Mouse (Mus musculus): ENCODE data around the gene Xlr5a. TPM values are rescaled to one million over a fixed set of nuclear protein-coding genes. Genes with fewer than 3 reads are reported as not detected.
"Not testable (repeated sequence)": the region's sequence is repeated elsewhere in the genome, so short reads cannot be mapped to it uniquely, and the experiment has no call there.

The Xlr5a gene
- total RNA-seq (2021), result not detected

DNA sequence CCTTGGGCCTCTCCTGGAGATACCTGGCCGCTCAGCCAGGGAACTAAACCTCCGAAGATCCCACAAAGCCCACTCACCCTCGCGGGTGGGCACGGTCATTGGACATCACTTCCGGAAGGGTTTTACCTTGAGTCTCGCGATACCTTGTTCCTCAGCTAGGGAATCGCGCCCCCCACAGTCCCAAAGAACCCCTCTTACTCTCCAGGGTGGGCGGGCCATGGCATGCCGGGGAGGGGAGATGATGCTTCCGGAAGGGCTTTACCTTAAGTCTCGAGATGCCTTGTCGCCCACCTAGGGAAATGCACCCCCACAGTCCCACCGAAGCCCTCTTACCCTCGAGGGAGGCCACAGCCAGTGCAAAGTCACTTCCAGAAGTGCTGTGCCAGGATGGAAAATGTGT, at the start of gene Xlr5a, which contains the start of gene Xlr5c:
Gene Xlr5a, minus strand, starts transcription at position 101 of the 400 bp plus-strand sequence.
Gene Xlr5c, minus strand, starts transcription at position 101 of the 400 bp plus-strand sequence.
- intact Hi-C loops (cut with DNase I); DNase-seq (ENCODE audit: low spot score in 2 of 2): not testable (repeated sequence)

GRCm38 (mm10) chrX:73342483-73342895, 49.7 kb upstream of the Xlr5a start, which contains the start of gene Zfp275:
Gene Zfp275, plus strand, starts transcription at chrX:73342621.
- peak; percentile 59 to 74 for DNase-seq (ENCODE audit: low spot score in 2 of 2)
- intact Hi-C loops (cut with DNase I), result loop anchor here (10.0 kb wide), 1 partner anchor 152 kb away; no protein-coding TSS in a partner anchor

GRCm38 (mm10) chrX:73342068-73342467, 49.3 kb upstream of the Xlr5a start:
- intact Hi-C loops (cut with DNase I), result loop anchor here (10.0 kb wide), 1 partner anchor 153 kb away; no protein-coding TSS in a partner anchor

GRCm38 (mm10) chrX:73341473-73341872, 48.7 kb upstream of the Xlr5a start:
- no peak for DNase-seq (ENCODE audit: low spot score in 2 of 2)
- intact Hi-C loops (cut with DNase I), result loop anchor here (10.0 kb wide), 1 partner anchor 153 kb away; no protein-coding TSS in a partner anchor

More at GRCm38 (mm10) chrX:73342068-73342467, 49.3 kb upstream of the Xlr5a start:
- DNase-seq (ENCODE audit: low spot score in 2 of 2), result no peak

- DNase-seq (ENCODE audit: low spot score in 2 of 2), result no peak
- intact Hi-C loops (cut with DNase I), result no loop called here
These were observed 44.0 kb upstream of the Xlr5a start, which contains the start of gene Gm45015 for GRCm38 (mm10) chrX:73336740-73337139. Gene Gm45015, minus strand, starts transcription at chrX:73336840.

DNA sequence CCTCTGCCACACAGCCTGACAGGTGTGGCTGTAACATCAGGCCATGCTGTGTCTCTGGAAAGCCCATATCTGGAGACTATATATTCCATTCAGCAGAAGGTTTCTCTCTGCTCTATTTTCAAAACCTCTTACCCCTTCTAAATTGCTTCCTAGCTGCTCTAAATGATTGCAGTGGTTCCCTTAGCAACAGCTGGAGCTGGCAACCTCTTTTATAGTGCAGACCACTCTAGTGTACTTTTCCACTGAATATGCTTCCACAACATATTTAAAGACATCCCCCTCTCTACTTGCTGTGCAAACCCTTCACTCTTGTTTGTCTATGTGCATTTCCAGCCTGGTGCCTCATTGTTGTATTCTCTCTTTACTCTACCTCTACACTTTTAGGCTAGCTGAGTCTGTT, 40.8 kb upstream of the Xlr5a start:
- DNase-seq (ENCODE audit: low spot score in 2 of 2), result no peak
- intact Hi-C loops (cut with DNase I), result no loop called here

- intact Hi-C loops (cut with DNase I), result no loop called here
- DNase-seq (ENCODE audit: low spot score in 2 of 2), result no peak
These were observed 34.4 kb upstream of the Xlr5a start for GRCm38 (mm10) chrX:73327215-73327614.

GRCm38 (mm10) chrX:73321029-73321428, 28.3 kb upstream of the Xlr5a start:
- intact Hi-C loops (cut with DNase I), result no loop called here
- no peak for DNase-seq (ENCODE audit: low spot score in 2 of 2)

DNA sequence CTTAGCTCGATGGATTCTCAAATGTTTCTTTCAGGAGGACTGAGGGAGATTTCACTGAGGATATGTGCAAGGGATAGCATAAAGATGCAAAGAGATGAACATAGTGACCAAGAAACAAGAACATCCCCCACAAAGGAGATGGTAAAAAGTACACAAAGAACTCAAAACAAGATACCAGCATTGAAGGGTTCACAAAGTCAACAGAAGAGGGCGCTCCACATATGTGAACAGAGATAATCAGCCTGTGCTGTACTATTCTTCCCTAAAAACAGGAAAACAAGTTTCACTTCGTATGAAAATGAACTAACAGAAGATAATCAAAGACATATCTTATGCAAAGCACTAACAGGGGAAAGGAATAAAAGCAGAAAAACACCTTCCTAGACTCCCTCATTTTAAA, 19.7 kb upstream of the Xlr5a start:
- no peak for DNase-seq (ENCODE audit: low spot score in 2 of 2)
- intact Hi-C loops (cut with DNase I), result loop anchor here (5.0 kb wide), 2 partner anchors 120 to 180 kb away; no protein-coding TSS in a partner anchor

DNA sequence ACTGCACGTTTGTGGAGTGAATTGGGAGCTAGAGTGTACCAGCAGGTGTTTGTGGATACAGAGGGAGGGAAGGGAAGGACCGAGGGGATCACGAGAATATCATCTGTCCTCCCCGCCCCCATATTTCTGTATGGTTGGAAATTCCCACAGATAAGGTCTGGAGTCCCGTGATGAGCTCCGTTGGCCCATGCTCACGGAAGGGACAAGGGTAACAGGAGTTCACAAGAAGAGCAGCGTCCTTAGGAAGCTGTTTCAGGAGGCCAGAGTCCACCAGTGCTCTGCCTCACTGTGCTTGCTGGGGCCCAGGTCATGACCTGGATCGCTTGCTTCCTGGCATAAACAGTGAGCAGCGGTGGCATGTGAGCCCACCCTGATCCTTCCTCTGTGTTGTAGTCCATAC, 3.0 kb upstream of the Xlr5a start:
- intact Hi-C loops (cut with DNase I); DNase-seq (ENCODE audit: low spot score in 2 of 2): not testable (repeated sequence)

- intact Hi-C loops (cut with DNase I); DNase-seq (ENCODE audit: low spot score in 2 of 2): not testable (repeated sequence)
These were observed 27.5 kb downstream of the Xlr5a start, which contains the start of gene Xlr3c for GRCm38 (mm10) chrX:73265270-73265669. Gene Xlr3c, minus strand, starts transcription at chrX:73265390.

- peak in 1 of 2 experiments; percentile 3 for DNase-seq (ENCODE audit: low spot score in 2 of 2)
- intact Hi-C loops (cut with DNase I), result not testable (repeated sequence)
These were observed 30.3 kb downstream of the Xlr5a start for GRCm38 (mm10) chrX:73262428-73262827.

- intact Hi-C loops (cut with DNase I); DNase-seq (ENCODE audit: low spot score in 2 of 2): not testable (repeated sequence)
These were observed 49.9 kb downstream of the Xlr5a start, which contains the start of gene Xlr4c for GRCm38 (mm10) chrX:73242821-73243325. Gene Xlr4c, minus strand, starts transcription at chrX:73243130.

GRCm38 (mm10) chrX:73229288-73229687, 63.5 kb downstream of the Xlr5a start:
- intact Hi-C loops (cut with DNase I), result no loop called here
- DNase-seq (ENCODE audit: low spot score in 2 of 2), result no peak

- intact Hi-C loops (cut with DNase I), result no loop called here
- DNase-seq (ENCODE audit: low spot score in 2 of 2), result peak; percentile 64 to 76
These were observed 64.1 kb downstream of the Xlr5a start for GRCm38 (mm10) chrX:73228606-73229214.

DNA sequence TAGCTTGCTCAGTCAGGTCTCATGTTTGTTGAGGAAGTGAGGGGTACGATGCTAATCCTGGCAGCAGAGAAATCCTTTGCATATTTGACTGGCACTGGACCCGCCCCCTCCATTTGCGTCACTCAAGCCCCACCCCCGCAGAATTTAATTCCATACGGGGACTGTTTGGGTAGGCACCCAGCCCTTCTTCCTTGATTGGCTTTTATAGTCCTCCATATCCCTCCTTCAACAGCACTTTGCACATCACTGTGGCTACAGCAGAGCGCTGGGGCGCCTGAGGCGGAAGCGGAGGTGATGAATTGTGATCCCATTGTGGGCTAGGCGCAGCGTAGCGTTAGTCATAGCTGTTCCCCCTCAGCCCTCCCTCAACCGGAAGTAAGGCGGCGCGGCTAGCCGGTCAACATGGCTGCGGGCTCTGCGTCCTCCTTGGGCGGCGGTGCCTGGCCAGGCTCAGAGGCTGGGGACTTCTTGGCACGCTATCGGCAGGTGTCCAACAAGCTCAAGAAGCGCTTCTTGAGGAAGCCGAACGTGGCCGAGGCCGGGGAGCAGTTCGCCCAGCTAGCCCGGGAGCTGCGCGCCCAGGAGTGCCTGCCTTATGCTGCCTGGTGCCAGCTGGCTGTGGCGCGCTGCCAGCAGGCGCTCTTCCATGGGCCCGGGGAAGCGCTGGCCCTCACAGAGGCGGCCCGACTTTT, 64.7 kb downstream of the Xlr5a start, which contains the start of gene F8a:
Gene F8a, plus strand, starts transcription at position 378 of the 692 bp plus-strand sequence.
- intact Hi-C loops (cut with DNase I), result no loop called here
- peak; percentile 76 to 80 for DNase-seq (ENCODE audit: low spot score in 2 of 2)

DNA sequence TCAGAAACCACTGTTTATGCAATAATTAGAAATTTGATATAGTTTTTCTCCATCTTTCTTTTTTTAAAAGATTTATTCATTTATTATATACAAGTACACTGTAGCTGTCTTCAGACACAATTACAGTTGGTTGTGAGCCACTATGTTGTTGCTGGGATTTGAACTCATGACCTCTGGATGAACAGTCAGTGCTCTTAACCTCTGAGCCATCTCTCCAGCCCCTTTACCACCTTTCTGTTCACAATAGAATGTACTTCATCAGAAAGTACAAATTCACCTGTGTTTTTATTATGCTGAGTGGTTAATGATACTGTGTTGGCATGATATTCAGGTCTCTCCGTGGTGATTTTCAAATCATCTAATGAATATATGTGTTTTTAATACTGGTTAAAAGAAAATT, 67.4 kb downstream of the Xlr5a start:
- intact Hi-C loops (cut with DNase I), result no loop called here

DNA sequence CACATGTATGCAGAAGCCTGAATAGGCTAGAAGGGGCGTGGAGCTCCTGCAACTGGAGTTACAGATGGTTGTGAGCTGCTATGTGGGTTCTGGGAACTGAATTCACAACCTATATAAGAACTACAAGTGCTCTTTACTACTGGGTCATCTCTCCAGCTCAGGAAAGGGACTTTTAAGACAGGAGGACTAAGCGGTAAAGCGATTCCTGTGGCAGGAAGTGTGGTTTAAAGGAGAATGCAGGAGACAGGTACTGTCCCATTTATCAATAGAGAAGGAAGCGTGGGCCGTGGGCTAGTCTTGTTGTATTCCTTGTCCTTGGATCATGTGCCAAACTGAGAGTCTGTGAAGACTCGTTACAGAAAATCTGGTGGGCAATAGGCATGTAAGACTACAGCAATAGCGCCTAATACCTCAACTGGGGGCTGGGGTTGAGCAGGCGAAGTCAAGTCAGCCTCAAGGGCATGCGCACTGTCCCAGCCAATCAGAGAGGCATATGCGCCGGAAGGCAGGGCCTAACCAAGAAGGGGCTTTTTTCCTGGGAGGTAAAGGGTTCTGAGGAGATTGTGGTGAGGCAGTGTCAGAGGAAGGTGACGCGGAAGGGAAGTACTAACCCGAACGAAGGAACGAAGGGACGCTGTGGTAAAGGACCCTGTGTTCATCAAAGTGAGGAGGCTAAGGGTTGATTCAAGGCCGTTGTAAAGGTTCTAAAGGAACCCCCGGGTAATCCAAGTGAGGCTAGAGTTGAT, 78.8 kb downstream of the Xlr5a start, which contains the start of gene Xlr4b:
Gene Xlr4b, plus strand, starts transcription at position 515 of the 746 bp plus-strand sequence.
- intact Hi-C loops (cut with DNase I); DNase-seq (ENCODE audit: low spot score in 2 of 2): not testable (repeated sequence)

More for the DNA sequence above, 67.4 kb downstream of the Xlr5a start:
- DNase-seq (ENCODE audit: low spot score in 2 of 2), result no peak

- intact Hi-C loops (cut with DNase I), result not testable (repeated sequence)
- DNase-seq (ENCODE audit: low spot score in 2 of 2), result peak in 1 of 2 experiments; percentile 13
These were observed 100.8 kb downstream of the Xlr5a start, which contains the start of gene Xlr3b for GRCm38 (mm10) chrX:73191934-73192333. Gene Xlr3b, plus strand, starts transcription at chrX:73192207.

Data from left cerebral cortex, postnatal 36 days (tissue).